Mouse (Mus musculus): ENCODE measurements around the gene Olfr1302. TPM values are rescaled to one million over a fixed set of nuclear protein-coding genes. Genes with fewer than 3 reads are reported as not detected.

The Olfr1302 gene
- polyA plus RNA-seq (2012): not detected in 2 replicates

DNA sequence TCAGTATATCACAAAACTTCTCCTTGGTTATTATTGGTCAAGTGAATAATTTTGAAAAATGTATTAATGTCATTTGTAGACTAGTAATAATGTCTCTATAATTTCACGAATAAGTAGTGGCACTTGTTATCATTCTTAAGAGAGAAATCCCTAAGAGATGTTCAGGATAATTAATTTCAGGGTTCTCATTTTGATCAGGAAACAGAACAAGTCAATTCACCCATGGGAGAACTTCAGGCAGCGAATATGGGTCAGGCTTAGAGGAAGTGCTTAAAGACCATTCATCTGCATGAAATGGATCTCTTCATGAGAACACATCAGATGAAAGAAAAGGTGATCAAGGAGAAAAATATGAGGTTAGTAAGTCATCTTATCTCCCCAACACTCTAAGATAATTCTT lies at the start of gene Olfr1302:
Gene Olfr1302, plus strand, starts transcription at position 301 of the 400 bp plus-strand sequence.
- no peak for TF ChIP-seq GATA1 (IDR thresholded peaks at IDR 0.05; ENCODE audit: low read length)

DNA sequence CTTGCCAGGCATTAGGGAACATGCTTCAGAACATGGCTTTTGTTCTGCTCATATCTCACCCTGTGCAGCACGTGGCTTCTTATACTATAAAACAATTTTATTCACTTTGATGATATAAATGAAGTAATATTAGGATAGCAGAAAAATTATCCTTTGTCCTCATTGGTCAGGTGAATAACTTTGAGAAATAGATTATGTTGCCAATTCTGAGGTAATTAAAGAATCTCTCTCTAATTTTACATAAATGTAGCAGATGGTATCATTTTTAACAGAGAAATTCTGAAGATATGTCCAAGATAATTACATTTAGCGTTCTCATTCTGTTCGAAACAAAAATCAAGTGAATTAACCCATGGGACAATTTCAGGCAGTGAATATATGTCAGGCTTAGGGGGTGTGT lies 26.5 kb upstream of the Olfr1302 start, which contains the start of gene Olfr1301:
Gene Olfr1301, plus strand, starts transcription at position 301 of the 400 bp plus-strand sequence.
- TF ChIP-seq GATA1 (IDR thresholded peaks at IDR 0.05; ENCODE audit: low read length): no peak

DNA sequence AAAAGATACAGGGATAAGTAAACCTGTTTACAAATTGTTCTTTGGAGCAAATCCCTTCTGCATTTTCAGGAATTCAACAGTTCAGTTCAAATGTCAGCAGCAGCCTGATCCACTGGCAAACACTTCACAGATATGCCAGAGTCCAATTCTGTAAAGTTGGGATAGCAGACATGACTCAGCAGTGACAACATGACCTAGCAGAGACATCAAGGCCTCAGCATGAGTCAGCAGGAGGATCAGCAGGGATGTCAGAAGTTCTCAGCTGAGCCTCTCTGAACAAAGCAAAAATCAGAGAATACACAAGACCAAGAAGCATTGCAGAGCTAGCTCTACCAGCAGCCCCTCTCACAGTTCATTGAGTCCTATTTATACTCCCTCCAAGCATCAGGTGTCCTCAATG lies 35.7 kb downstream of the Olfr1302 start:
- TF ChIP-seq GATA1 (IDR thresholded peaks at IDR 0.05; ENCODE audit: low read length): no peak

DNA sequence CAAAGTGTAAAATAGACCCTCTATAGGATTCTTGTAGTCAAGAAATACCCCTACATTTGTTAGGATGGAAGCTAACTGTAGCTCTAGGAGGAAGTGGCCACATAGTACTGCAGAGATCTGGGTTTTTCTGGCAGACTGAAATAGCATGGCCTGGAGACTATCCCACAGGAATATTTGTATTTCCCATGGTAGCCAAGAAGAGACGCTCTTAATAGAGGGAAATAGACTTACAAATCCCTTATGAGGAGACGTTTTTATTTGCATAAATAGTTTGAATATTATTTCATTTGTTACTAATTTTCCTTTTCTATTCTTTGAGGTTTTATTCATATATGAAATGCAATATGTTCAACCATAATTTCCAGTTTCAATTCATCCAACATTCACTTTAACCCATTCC lies 43.0 kb downstream of the Olfr1302 start, which contains the start of gene Olfr1303:
Gene Olfr1303, minus strand, starts transcription at position 101 of the 400 bp plus-strand sequence.
- no peak for TF ChIP-seq GATA1 (IDR thresholded peaks at IDR 0.05; ENCODE audit: low read length)

Other genes starting within 250 kb of the Olfr1302 start
- gene Olfr1294, start 237.1 kb upstream of the Olfr1302 start, polyA plus RNA-seq (2012): not detected in 2 replicates
- gene Olfr1295, start 207.7 kb upstream of the Olfr1302 start, polyA plus RNA-seq (2012): not detected in 2 replicates
- not detected in 2 replicates for gene Olfr1297, start 150.9 kb upstream of the Olfr1302 start, polyA plus RNA-seq (2012)
- not detected in 2 replicates for gene Olfr1298, start 128.2 kb upstream of the Olfr1302 start, polyA plus RNA-seq (2012)
- not detected in 2 replicates for gene Olfr1299, start 116.0 kb upstream of the Olfr1302 start, polyA plus RNA-seq (2012)
- gene Olfr1301, start 26.4 kb upstream of the Olfr1302 start, polyA plus RNA-seq (2012): not detected in 2 replicates
- not detected in 2 replicates for gene Olfr1303, start 42.9 kb downstream of the Olfr1302 start, polyA plus RNA-seq (2012)
- not detected in 2 replicates for gene Olfr1305, start 99.7 kb downstream of the Olfr1302 start, polyA plus RNA-seq (2012)
- not detected in 2 replicates for gene Olfr1306, start 138.8 kb downstream of the Olfr1302 start, polyA plus RNA-seq (2012)
- gene Olfr1307, start 172.0 kb downstream of the Olfr1302 start, polyA plus RNA-seq (2012): not detected in 2 replicates
- gene Olfr1308, start 187.5 kb downstream of the Olfr1302 start, polyA plus RNA-seq (2012): not detected in 2 replicates
- not detected in 2 replicates for gene Olfr1309, start 212.9 kb downstream of the Olfr1302 start, polyA plus RNA-seq (2012)
- gene Olfr1310, start 235.3 kb downstream of the Olfr1302 start, polyA plus RNA-seq (2012): not detected in 2 replicates
- not detected in 2 replicates for gene Olfr1311, start 247.0 kb downstream of the Olfr1302 start, polyA plus RNA-seq (2012)